Mouse (Mus musculus) layer of hippocampus, adult 9-11 months (tissue): ENCODE data around the gene C1qtnf5.

ENCODE experiments used
- DNase-seq: peaks from one replicate; pipeline ENCODE4 v3.0.0; 2022

The C1qtnf5 gene

DNA sequence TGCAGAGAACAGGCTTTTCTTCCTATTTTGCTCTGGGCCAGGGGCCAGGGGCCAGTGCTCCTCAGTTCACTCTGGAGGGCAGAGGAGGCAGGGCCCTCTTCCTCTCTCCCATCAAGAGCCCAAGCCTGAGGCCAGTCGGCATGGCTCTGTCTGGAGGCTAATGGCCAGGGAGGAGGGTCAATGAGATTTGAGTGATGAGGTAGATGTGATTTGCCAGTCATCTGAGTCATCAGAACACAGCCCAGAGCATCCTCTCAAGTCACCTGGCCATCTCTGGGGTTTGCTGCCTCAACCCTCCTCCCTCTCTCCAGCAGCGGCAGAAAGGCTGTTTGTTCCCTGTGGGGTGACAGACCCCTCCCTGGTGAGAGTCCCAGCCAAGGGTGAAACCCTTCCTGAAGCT, 26.2 kb downstream of the C1qtnf5 start:
- DNase-seq = no peak

- DNase-seq = no peak
These were observed 27.2 kb downstream of the C1qtnf5 start, which contains the start of gene Mcam for GRCm38 (mm10) chr9:44134101-44134850. Gene Mcam, plus strand, starts transcription at chr9:44134469.

DNA sequence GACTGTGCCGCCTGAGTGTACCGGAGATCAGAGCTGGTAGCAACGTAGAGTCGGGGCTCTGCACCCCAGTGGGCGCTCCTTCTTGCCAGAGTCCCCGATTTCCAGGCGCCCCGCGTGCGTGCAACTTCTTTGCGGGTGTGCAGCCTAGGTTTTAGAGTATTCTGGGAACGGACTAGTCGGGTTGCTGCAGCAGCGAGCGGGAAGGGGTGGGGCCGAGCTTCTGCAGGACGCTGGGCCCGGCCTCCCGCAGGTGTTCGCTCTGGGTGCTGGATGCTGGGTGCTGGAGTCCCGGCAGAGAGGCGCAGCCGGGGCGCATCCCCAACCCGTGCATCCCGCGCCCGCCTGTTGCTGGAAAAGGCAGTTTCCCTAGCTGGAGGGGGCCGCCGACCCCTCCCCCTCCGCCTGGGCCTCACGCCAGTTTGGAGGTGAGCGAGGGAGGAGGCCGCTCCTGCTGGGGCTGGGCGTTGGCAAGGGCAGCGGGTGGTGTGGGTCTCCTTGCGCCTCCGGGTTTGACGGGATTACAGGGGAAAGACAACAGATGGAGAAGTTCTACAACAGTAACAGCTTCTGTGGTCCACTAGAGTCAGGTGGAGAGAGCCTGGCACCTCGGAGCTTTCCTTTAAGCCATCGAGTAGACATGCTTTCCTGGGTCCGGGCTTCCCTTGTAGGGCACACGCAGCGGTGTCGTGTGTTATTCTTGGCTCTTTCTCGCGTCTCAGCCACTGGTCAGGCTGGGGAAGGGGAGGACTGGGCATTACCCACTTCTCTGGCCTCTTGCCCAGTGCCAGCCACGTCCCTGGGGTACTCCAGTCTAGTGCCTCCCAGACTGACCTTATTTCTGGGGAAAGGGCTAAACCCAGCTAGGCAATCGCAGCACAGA, 28.0 kb downstream of the C1qtnf5 start:
- no peak for DNase-seq

GRCm38 (mm10) chr9:44135731-44136411, 28.8 kb downstream of the C1qtnf5 start:
- DNase-seq = no peak

DNA sequence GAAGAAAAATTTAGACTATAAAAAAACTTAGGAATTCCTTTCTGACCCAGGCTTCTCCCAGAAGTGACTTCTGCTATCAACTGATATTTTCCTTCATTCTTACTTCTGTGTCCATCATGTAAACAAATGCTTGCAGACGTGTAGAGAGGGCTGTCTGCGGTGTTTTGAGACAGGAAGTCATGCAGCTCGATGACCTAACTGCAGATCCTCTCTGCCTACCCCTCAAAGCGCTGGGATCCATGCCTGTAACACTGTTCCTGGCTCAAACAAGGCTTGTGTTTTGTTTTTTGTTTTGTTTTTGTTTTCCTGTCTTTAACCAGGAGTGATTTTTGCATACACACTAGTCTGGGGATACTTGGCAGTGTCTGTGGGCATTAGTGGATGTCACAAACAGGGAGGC, 30.8 kb downstream of the C1qtnf5 start:
- no peak for DNase-seq

GRCm38 (mm10) chr9:44141951-44142350, 34.9 kb downstream of the C1qtnf5 start:
- DNase-seq = no peak

DNA sequence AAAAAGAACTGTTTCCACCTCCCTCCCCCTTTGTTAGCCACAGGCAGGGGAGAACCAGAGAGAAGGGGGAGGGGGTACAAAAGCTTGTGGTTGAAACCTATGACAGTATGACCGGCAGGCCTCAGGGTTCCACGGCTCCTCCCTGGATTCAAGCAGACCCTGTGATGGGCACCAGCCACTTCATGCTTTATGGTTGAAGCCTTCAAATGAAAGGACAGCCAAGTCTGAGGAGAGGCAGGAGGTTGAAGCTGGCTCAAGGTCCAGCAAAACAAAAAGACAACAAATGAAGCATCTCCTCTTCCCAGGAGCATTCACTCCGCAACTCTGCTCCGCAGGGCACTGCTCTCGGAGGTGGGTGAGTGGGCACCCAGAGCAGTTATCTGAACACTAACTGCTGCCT, 36.4 kb downstream of the C1qtnf5 start:
- DNase-seq = no peak

- DNase-seq = no peak
These were observed 37.1 kb downstream of the C1qtnf5 start for GRCm38 (mm10) chr9:44144023-44144717.

GRCm38 (mm10) chr9:44144718-44145060, 37.6 kb downstream of the C1qtnf5 start:
- no peak for DNase-seq

DNA sequence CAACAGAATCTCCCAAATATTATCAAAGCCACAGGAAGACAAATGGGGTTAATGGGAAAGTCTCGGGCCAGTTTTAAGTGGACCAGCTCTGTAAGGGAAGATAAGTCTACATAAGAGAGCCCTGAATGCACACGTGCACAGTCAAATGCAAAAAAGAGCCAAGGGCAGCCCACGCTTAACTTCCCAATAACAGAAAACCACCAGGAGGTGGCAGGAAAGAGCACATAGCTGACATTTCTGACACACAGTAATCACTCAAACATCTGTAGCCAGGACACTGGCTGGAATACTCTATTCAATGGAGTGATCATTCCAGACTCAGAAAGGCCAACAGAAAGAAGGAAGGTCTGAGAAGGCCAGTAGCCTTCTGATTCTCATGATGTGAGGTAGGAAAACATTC, 40.2 kb downstream of the C1qtnf5 start:
- DNase-seq = no peak
